Mouse (Mus musculus): ENCODE results near the gene Plcb2.

Gene Plcb2

GRCm38 (mm10) chr2:118711038-118711494 is 17.2 kb downstream of the Plcb2 start:
- no peak for DNase-seq

DNA sequence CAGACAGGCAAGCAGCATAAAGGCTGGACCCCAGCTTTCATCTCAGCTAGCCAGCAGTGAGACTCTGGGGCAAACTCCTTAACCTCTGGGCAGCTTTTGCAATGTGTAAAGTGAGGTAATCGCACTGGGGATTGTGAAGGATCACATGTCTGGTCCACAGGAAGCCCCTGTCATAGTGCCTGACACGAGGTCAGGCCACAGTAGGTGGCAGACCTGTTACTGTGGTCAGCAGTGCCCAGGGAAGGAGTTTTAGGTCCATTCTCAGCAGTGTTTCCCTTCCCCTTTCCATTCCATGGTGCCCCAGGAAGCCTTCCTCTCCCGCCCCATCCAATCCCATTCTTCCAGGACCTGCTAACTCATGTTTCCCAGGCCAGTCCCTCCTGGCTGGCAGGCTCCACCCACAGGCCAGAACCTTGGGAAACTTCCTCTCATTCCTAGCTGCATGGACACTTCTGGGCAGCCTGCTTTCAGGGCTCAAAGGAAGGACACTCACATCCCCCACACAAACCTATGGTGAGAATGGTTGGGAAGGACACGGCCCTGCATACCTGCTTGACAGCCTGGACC is 18.5 kb downstream of the Plcb2 start:
- no peak for DNase-seq

DNA sequence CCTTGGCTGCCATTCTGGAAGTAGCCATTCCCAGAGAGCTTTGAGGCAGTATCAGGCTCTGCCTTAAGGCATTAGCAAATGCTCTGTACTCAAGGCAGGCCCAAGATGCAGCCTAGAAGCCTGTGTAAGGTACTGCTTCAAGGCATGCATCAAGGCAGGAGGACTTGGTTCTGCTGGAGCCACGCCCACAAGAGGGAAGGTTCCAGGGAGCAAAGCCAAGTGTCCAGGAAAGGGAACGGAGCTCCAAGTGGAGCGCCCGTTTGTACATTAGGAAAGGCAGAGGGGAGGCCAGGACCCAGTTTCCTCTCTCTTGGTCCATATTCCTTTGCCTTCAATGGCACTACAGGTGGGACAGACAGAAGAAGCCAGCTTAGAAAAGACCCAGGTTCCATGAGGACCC is 19.8 kb downstream of the Plcb2 start:
- DNase-seq = no peak

GRCm38 (mm10) chr2:118706436-118706835 is 21.8 kb downstream of the Plcb2 start:
- no peak for DNase-seq

- DNase-seq = no peak
Measured at GRCm38 (mm10) chr2:118703913-118704730, 24.1 kb downstream of the Plcb2 start, which contains the start of gene Ankrd63. TSS of gene Ankrd63 (minus strand) at chr2:118703963.

DNA sequence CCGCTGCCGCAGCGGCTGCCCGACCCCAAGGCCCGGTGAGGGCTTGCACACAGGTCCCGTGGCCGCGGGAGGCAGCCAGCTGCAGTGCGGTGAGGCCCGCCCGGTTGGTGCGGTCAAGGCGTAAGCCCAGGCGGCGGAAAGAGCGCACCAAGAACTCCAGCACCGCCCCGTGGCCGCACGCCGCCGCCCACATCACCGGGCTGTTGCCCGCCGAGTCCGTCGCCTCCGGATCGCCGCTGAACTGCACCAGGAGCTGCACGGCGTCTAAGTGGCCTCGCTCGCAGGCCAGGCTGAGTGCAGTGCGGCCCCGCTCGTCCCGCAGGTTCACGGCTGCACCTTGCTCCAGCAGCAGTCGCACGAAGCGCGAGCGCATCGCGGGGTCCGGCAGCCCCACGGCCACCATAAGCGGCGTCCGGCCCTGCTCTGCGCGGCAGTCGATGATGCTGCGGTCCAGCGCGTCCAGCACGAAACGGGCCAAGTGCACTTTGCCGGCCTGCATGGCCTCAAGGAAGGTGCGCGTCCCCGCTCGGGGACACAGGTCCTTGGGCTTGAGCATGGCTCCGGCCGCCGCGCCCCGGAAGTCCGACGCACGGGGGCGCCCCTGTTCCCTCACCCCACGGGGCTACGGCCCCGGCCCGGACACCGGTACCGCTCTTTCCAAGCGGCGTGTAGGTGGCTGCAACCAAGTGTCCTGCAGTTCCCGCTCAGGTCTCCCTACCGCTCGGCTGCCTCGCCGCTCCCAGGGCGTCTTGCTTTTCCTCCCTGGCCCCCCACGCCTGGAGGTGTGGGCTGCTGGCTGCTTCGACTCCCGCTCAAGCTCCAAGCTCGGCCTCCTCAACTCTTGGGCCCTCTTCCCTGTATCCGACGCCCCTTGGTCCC is 25.1 kb downstream of the Plcb2 start:
- peak; percentile 68 for DNase-seq

DNA sequence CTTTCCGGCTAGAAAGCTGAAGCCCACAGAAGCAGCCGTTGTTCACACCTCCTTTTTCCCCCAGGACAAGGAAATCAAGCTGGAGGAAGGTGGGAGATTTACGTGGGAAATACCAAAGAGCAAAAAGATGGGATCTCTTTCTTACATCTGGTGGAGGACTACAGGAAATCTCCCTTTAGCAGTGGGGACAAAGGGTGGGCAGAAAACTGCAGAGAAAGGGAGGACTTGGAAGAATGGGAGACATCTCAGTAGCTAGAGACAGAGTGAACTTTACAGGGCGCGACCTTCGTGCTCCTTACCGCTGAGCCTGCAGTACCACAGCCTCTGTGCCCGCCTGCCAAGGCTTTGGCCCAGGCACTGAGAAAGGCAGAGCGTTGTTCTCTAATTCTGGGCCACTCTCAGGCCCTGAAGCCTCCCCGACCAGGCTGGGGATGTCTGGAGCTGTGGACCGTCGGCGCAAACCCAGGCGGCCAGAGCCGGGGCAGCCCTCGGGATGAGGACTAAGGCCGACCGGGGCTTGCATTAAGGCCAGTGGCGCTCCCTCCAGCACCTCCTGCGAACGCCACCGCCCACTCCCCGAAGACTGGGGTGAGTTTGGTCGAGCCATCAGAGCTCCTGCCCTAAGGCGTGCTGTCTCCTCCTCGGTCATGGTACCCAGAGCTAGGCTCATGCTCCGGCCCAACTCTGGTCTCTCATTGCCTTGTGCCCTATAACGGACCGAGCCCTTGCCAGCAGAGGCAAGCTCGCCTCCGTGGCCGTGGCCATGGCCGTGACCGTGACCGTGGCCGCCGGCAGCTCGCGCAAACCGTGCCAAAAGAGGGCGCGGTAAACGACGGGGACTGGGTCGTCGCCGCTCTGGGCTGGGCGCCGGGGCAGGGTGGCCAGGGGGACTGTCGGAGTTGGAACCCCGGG is 26.0 kb downstream of the Plcb2 start:
- no peak for DNase-seq

DNA sequence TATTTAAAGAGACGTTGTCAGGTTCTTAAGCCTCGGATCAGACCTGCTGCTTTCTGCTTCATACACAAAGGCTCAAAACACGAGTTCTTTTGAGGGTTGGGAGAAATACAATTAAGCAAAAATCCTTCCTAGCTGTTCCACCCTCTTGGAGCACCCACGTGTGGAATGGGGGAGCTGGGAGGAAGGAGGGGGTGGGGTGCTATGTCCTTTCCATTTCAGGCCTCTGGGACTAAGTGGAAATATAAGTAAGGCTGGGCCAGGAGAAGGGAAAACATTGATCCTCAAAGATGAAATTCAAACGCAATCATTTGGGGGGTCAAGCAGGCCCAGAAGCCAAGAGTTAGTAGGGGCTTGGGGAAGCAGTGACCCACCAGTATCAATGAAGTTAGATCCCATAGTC is 27.1 kb downstream of the Plcb2 start:
- no peak for DNase-seq

DNA sequence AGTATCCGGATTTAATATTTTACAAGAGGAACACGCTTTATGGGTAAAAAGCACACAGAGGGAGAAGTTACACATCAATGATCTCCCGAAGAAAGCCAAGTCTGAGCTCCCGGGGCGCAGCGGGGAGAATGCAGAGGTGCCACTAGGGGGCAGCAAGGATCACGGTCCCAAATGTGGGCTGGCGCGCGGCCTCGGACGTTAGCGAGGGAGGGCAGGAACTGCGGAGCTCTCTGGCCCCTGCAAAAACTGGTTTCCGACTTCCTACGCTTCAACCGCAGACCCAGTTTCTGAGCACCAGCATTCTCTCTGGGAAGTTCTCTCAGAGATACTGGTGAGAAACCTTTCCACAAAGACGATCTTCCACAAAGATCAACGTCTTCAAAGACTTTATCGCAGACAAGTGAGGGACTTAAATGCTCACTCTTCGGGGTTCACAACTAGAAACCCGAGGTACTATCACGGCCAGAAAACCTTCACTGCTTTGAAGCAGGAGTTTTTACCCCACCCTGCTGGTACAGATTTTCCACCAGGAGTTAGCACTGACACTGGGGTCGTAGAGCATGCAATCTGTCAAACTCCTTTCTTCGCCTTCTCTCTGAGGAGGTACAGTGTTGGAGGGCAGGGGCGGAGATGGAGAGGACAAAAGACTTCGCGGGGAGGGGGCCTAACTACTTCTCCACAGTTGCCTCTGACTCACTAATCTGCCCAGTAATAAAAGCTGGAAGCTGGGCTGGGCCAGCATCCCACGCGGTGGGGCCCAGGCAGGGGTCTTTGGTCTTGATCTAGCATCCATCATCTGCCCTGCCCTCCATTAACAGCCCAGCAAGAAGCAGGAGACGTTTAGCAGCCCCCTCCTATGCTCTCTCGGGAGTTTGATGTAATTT is 27.8 kb downstream of the Plcb2 start:
- peak; percentile 89 for DNase-seq

DNA sequence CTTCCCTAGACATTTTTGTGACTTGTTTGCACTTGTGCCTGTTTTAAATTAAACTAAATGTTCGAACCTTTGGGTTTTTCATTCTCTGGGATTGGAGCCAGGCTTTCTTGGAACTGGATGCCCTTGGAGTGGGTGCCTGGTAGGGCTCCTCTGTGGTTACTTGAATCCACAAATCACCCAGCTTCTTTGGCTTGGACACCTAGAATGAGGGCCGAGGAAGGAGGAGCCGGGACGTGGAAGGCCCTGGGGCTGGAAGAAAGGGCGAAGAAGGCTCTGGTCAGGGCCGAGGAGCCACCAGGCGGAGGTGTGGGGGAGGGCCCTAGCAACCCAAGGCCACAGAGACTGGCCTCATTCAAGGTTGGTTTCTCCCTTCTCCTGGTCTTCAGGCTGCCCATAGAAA is 30.3 kb downstream of the Plcb2 start:
- no peak for DNase-seq

- no peak for DNase-seq
Measured at GRCm38 (mm10) chr2:118697311-118697877, 30.8 kb downstream of the Plcb2 start.

- no peak for DNase-seq
Measured at GRCm38 (mm10) chr2:118696451-118697308, 31.6 kb downstream of the Plcb2 start.

- peak; percentile 80 for DNase-seq
Measured at GRCm38 (mm10) chr2:118695677-118696232, 32.5 kb downstream of the Plcb2 start.

- no peak for DNase-seq
Measured at GRCm38 (mm10) chr2:118693370-118693966, 34.8 kb downstream of the Plcb2 start.

DNA sequence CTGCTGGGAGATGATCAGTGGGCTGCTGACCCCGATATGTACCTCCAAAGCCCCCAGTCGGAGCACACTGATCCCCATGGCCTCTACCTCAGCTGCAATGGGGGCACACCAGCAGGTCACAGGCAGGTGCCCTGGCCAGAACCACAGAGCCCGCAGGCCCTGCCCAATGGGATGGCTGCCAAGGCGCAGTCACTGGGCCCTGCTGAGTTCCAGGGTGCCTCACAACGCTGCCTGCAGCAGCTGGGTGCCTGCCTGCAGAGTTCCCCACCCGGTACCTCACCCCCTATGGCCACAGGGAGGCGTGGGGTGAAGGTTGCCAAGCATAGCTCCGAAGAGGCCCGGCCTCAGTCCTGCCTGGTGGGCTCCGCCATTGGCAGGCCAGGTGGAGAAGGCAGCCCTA is 38.4 kb downstream of the Plcb2 start:
- DNase-seq = no peak

DNA sequence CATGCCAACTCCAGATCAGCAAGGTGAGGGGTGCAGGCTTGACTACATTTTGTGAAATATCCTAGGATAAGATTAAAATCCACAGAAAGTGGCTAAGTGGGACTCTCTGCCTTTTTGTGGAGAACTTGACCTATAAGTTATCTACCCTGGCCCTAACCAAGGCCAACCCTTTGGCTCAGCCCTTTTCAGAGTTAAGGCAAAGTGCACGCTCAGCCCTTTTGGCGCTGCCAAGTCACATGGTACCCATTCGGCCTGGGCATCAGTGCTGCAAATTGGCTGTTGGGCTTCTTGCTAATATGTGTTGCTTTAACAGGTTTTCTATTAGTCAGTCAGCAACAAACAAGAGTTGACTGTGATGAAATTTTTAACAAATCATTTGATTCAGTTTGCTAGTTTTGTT is 40.4 kb downstream of the Plcb2 start:
- DNase-seq = no peak

GRCm38 (mm10) chr2:118686693-118687092 is 41.5 kb downstream of the Plcb2 start:
- no peak for DNase-seq

DNA sequence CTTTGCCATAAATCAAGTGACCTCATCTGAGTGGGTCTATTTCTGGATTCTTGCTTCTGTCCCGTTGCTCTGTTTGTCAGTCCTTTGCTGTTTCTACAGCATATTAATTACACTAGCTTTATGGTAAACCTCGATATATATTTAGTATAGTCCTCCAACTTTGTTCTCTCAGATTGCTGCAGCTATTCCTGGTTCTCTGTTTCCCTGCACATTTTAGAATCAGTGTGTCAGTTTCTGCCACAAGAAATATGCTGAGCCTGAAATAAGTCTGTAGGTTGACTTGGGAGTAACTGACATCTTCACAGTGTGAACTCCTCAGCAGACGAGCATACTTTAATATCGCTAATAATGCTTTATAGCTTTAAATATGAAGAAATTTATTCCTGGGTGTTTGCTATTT is 43.1 kb downstream of the Plcb2 start:
- DNase-seq = no peak
